Mouse (Mus musculus) embryonic stem cell, embryonic (primary cell): ENCODE results near the gene Cyp2d10.
"Not testable (repeated sequence)": the region's sequence is repeated elsewhere in the genome, so short reads cannot be mapped to it uniquely, and the experiment has no call there.

Experiments used
- CTCF ChIA-PET, 4 experiments: fragments of 300-600 bp in 2 of 4; fragments of 350-600 bp in 2 of 4; sonication (Branson Sonifier 250); formaldehyde crosslinking; loops; one replicate each; lab custom pipeline; 2022; ENCODE audit warnings: inconsistent platforms in 2 of 4; lab: Charles Lee
- POLR2A ChIA-PET, 4 experiments: fragments of 300-600 bp in 2 of 4; fragments of 350-600 bp in 2 of 4; sonication (Branson Sonifier 250); formaldehyde crosslinking; loops; one replicate each; lab custom pipeline; 2022; ENCODE audit warnings: antibody characterized with exemption in 4 of 4, inconsistent platforms in 1 of 4; lab: Charles Lee

Gene Cyp2d10

GRCm38 (mm10) chr15:82406981-82407380 is at the start of gene Cyp2d10:
Cyp2d10 (minus strand) TSS chr15:82407195.
- CTCF ChIA-PET, result no interaction called here

GRCm38 (mm10) chr15:82456086-82456790 is 49.2 kb upstream of the Cyp2d10 start:
- POLR2A ChIA-PET, CTCF ChIA-PET: not testable (repeated sequence)

More at GRCm38 (mm10) chr15:82406981-82407380, at the start of gene Cyp2d10:
- POLR2A ChIA-PET, result no interaction called here

GRCm38 (mm10) chr15:82453501-82453900 is 46.5 kb upstream of the Cyp2d10 start:
- CTCF ChIA-PET, POLR2A ChIA-PET: not testable (repeated sequence)

GRCm38 (mm10) chr15:82452133-82452532 is 45.1 kb upstream of the Cyp2d10 start:
- POLR2A ChIA-PET, CTCF ChIA-PET: not testable (repeated sequence)

GRCm38 (mm10) chr15:82450045-82450444 is 43.0 kb upstream of the Cyp2d10 start:
- CTCF ChIA-PET, POLR2A ChIA-PET: not testable (repeated sequence)

DNA sequence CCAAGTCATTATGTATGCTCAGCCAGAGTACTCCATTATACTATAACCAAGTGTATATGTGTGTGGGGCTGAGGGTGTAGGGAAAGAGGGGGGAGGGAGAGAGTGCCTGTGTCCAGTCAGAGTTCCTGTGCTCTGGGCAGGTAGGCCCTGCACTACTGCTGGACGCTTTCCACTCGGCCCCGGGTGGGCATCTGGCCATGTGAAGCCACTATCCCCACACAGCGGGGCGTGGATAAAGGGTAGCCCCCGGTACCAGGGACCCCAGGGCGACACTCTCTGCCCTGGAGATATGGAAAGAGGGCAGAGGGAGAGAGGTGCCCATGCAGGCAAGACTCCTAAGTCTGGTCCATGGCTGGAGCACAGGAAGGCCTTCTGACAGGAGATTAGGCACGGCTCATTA is 38.2 kb upstream of the Cyp2d10 start:
- POLR2A ChIA-PET, result no interaction called here
- CTCF ChIA-PET, result interaction anchor here in 1 of 4 experiments (0.6 kb wide), 1 partner anchor 45 kb away, joined by 4 read pairs; no protein-coding TSS in a partner anchor

GRCm38 (mm10) chr15:82443658-82444057 is 36.7 kb upstream of the Cyp2d10 start:
- ChIA-PET CTCF (no interaction called here), POLR2A (no interaction called here)

DNA sequence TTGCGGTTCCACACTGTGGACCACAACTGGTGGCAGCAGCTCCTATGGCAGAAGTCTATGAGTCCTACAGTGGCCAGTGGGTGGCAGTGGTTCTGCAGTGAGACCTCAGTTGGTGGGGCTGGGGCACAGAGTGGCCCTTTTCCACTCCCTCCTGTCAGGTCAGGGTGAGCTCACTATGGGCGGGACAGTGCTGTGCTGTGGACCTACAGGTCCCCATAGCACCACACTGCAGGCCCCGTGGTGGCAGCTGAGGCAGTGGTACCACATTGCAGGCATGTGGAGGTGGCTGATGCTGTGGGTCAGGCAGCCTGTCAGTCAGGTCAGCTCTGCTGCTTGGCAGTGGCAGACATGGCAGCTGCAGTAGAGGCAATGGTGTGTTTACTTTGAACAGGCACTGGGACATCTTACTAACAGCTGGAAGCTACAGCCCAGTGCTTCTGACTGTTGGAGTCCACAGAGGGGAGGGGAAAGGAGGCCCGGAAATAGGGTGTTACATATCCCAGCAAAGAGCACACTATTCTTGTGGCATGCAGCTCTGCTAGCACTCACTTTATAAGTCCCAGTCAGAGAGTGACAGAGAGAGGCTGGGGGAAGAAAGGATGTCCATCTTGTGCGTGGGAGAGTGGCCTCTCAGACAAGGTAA is 31.1 kb upstream of the Cyp2d10 start:
- POLR2A ChIA-PET, result no interaction called here

DNA sequence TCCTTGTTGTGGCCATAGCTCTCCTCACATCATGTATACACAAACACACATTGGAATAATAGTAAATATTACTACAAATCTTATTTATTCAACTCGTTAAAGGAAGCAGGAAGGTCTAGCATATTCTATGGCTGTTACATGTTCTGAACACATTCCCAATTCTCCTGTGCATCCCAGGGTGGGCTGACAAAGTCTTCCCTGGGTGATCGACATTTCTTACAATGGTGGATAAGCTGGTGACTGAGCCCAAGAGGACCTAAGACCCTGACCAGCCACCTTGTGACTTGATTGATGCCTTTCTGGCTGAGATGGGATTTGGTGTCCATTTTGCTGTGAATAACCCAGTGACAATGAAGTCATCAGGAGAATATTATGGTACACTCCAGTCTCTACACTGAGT is 28.6 kb upstream of the Cyp2d10 start:
- CTCF ChIA-PET, result interaction anchor here in 1 of 4 experiments (0.6 kb wide), 1 partner anchor 636 kb away, joined by 5 read pairs; no protein-coding TSS in a partner anchor
- POLR2A ChIA-PET, result no interaction called here

More for the DNA sequence above, 31.1 kb upstream of the Cyp2d10 start:
- CTCF ChIA-PET, result interaction anchor here in 1 of 4 experiments (1.1 kb wide), 1 partner anchor 22 kb away, joined by 3 read pairs; no protein-coding TSS in a partner anchor

DNA sequence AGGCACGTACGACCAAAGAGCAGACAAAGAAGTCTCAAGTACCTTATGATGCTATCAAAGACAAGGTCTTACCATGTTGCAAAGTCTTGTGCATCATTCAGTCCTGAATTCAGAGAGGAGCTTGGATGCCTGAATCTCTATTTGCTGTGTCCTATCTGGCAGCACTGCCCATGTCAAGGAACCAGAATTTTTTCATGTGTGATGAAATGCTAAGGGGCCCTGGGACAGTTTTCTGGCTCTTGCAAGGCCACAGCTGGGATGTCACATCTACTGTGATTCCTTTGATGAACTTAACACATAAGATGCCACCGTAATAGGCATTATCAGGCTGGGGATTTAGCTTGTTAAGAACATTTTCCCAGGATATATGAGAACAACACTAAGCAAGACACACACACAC is 28.0 kb upstream of the Cyp2d10 start:
- POLR2A ChIA-PET, result interaction anchor here in 1 of 4 experiments (0.6 kb wide), 1 partner anchor 1138 kb away, joined by 3 read pairs; no protein-coding TSS in a partner anchor
- CTCF ChIA-PET, result interaction anchor here in 1 of 4 experiments (0.6 kb wide), 1 partner anchor 637 kb away, joined by 5 read pairs; no protein-coding TSS in a partner anchor

DNA sequence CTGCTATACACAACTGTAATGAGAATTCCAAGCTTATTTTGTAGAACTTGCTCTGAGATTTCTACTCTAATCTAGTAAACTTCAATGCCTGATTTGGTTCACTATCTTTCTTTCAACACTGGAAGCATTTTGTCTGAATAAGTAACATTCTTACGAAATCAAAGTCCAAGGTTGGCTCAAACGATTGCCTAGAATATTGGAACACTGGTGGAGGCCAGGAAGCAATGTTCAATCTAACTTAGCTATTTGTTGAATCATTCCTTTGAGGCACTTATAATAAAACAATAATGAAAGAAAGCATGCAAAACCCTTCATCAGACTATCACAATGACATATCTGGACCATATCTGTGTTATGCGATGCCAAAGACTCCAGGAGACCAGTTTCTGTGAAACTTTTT is 27.5 kb upstream of the Cyp2d10 start:
- CTCF ChIA-PET, result no interaction called here
- POLR2A ChIA-PET, result interaction anchor here in 1 of 4 experiments (0.6 to 0.9 kb wide), 2 partner anchors 8 to 1139 kb away, joined by 3 read pairs; no protein-coding TSS in a partner anchor

GRCm38 (mm10) chr15:82433621-82434020 is 26.6 kb upstream of the Cyp2d10 start:
- CTCF ChIA-PET, result no interaction called here
- POLR2A ChIA-PET, result interaction anchor here in 1 of 4 experiments (0.9 kb wide), 1 partner anchor 9 kb away, joined by 3 read pairs; no protein-coding TSS in a partner anchor

DNA sequence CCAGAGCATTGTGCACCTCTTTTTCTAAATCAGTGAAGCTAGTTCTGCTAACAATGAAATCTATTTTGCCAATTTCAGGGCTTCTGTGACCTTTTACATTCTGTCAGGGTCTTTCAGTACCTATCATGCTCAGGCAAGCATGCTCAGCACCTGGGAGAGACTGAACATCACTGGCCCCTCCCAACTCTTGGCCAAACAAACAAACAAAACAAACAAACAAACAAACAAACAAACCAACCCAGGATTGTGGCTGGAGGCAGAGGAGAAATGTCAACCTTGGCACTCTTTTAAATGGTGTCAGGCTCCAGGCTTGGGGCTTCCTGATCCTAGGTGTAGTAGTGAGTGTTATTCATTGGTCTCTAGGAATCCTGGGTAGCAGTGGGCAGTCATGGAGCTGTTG is 26.1 kb upstream of the Cyp2d10 start, which contains the start of gene Cyp2d9:
Cyp2d9 (plus strand) TSS at position 301 of the 400 bp plus-strand sequence.
- ChIA-PET POLR2A (no interaction called here), CTCF (no interaction called here)

DNA sequence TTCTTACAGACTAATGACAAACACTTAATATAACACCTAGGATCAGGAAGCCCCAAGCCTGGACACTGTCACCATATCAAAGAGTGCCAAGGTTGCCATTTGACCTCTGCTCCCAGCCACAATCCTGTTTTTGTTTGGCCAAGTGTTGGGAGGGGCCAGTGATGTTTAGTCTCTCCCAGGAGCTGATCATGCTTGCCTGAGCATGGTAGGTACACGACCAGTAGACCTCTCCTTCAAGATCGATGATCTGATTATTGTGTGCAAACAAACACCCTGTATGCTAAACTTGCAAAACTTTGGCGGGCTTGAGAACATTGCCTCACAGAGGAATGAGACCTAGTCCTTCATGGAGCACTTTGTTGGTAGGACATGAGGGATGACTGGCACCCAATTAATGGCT is 16.5 kb upstream of the Cyp2d10 start:
- ChIA-PET CTCF (no interaction called here), POLR2A (no interaction called here)

DNA sequence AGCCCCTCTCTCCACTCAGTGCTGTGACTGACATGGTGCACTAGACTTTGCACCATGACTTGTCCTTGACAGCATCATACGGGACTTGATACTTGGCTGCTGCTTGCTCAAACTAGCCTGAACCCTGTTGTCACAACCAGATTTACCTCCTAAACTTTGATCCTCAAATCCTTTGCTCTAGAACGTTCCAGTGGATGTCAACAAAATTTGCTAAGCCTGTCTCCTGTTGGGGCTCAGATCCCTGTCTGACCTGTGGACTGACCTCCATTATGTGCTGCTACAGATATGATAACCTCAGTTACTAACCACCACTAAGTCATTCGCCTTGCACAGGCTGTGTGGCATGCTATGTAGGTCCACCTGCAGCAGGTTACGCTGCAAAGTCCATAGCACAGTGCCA is 15.9 kb upstream of the Cyp2d10 start:
- POLR2A ChIA-PET, result no interaction called here
- CTCF ChIA-PET, result interaction anchor here in 1 of 4 experiments (0.6 kb wide), 1 partner anchor 857 kb away, joined by 3 read pairs; no protein-coding TSS in a partner anchor

GRCm38 (mm10) chr15:82418616-82419015 is 11.6 kb upstream of the Cyp2d10 start:
- ChIA-PET POLR2A (interaction anchor here in 1 of 4 experiments (1.9 kb wide), 1 partner anchor 72 kb away, joined by 8 read pairs; no protein-coding TSS in a partner anchor), CTCF (interaction anchor here in 2 of 4 experiments (0.7 to 2.2 kb wide), 4 partner anchors 64 to 653 kb away, joined by 3 to 5 read pairs (median 4); partner anchors contain the start of gene Ndufa6 (in 1 of the 2))

DNA sequence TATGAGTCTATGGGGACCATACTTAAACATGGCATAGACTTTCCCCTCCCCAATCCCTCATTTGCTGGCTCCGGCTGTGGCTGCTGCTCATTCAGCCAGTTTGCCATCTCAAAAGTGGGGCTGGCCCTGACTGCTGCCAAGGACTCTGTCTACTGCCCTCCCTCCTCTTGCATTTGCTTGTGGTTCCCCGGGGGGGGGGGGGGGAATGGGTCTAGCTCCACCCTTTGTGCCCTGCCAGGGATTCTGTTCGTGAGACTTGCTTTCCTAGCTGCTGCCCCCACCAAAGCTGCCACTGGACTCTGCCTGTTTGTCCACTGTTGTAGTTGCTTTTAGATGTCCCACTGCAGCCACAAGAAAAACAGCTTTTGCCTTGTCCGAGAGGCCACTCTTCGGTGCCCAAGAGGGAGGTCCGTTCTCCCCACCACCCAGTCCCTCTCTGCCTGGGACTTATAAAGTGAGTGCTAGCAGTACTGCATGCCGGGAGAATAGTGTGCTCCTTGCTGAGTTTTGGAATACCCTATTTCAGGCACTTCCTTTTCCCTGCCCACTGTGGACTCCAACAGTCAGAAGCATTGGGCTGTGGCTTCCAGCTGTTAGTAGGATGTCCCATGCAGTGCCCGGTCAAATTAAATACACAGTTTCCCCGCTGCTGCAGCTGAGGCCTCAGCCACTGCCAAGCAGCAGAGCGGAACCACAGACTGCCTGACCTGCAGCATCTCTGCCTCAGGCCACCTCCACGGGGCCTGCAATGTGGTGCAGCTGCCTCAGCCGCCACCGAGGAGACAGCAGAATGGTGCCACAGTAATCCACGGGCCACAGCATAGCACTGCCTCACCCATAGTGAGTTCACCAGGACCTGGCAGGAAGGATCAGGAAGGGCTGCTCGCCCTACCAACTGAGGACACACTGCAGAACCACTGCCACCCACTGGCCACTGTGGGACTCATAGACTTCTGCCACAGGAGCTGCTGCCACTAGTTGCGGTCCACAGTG is 10.1 kb upstream of the Cyp2d10 start:
- CTCF ChIA-PET, result interaction anchor here (0.5 to 2.2 kb wide), 26 partner anchors 17 to 899 kb away, joined by 3 to 10 read pairs (median 4); partner anchors contain the start of genes Ndufa6 (in 3 of the 4), Cyp2d22 (in 1 of the 4), Sept3 (in 1 of the 4) and Wbp2nl (in 1 of the 4)
- POLR2A ChIA-PET, result interaction anchor here in 3 of 4 experiments (0.6 to 1.9 kb wide), 9 partner anchors 62 to 733 kb away, joined by 3 to 8 read pairs (median 3); partner anchors contain the start of genes Sept3 (in 1 of the 3) and Wbp2nl (in 1 of the 3)

- CTCF ChIA-PET, result no interaction called here
Observed at GRCm38 (mm10) chr15:82407536-82407935, 541 bp upstream of the Cyp2d10 start.

More at GRCm38 (mm10) chr15:82407536-82407935, 541 bp upstream of the Cyp2d10 start:
- POLR2A ChIA-PET, result no interaction called here
